Mouse (Mus musculus) adrenal gland, adult 8-10 months (tissue): ENCODE data around the gene Racgap1. TPM values are rescaled to one million over a fixed set of nuclear protein-coding genes. Genes with fewer than 3 reads are reported as not detected.
A peak's percentile ranks its signal among the peaks of the same experiment; 100 is the strongest.

Experiments used
- DNase-seq: peaks from one replicate; pipeline ENCODE4 v3.0.0; 2022
- total RNA-seq, 4 experiments: library from RNA; stranded (reverse); gene quantifications; 2 replicates each; pipeline ENCODE4 v1.2.4; 2022

Gene Racgap1
- total RNA-seq, 4 experiments from 2014 or later = 2.5 to 5.6 (median 4.8) TPM

DNA sequence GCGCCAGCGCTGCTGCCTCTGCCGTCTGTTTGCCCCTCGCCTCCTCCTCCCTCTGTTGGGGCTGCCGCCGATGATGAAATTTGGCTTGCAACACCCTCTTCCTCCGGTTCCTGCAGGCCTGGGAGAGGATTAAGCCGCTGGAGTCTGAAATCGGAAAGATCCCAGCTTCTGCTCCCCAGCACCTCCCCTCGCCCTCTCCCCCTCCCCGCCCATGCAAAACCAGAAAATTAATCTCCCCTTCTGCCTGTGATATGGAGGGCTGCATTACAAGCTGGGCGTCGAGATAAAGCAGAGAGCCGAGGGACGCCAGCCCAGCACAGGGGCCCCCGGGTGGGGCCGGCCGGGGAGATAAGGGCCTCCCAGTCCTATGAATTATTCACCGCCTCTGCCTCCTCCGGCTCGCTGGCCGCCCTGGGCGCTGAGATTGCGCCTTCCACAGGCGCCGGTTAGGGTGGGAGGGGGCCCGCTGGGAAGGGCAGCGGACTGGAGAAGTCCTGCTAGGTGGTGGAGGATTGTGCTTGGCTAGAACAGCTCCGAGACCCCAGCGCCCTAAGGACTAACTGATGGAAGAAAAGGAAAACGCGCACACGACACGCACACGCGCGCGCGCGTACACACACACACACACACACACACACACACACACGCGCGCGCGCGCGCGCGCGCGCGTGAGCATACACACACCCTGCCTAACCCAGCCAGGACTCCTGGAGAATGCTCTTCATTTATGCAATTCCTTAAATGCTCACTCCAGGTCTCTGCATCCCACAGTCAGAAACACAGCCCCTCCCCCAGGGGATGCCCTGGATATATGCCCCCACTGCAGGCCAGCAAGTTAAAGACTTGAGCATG, 13.4 kb upstream of the Racgap1 start:
- DNase-seq = peak; percentile 43

DNA sequence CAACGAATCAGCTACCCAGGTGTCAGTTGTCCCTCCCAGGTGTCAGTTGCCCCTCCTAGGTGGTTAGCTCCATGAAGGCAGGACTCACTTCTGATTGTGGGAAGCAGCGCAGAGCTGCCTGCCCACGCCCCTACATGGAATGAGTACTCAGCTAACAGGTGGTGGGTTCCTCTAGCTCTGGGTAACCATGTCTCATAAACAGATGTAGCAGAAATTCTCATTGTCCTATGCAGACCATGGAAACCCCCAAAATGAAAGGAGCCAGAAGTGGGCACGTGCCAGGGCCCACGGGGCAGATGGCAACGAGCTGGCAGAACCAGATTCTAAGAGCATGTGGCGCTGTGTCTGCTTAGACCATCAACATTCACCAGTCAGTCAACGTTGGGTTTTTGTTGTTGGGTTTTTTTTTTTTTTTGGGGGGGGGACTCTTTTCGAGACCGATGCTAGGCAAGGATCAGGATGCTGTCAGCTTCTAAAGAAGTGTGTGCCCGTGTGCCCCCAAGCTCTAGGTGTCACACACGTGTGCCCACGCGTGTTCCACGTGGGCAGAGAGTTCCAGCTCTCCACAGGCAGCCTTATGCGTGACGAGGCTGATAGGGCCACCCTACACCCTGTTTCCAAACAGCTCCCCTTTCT, 12.6 kb upstream of the Racgap1 start:
- no peak for DNase-seq

DNA sequence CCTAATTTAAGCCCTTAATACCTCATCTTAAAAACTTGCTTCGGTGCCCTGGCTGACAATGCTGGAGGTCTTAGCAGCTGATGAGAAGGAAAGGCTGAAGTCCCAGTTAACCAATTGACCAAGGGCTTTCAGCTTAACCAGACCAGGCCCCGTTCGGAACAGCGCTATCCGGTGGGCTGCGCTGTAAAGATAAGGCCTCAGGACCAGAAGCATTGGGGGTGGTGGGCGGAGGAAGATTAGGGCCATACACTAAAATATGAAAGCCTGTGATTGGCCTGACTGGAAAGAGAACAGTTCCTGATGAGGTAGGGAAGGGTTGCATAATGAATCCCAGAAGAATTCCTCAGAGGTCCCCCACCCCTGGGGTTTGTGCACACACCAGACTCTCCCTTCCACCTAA, 10.9 kb upstream of the Racgap1 start:
- DNase-seq = no peak

DNA sequence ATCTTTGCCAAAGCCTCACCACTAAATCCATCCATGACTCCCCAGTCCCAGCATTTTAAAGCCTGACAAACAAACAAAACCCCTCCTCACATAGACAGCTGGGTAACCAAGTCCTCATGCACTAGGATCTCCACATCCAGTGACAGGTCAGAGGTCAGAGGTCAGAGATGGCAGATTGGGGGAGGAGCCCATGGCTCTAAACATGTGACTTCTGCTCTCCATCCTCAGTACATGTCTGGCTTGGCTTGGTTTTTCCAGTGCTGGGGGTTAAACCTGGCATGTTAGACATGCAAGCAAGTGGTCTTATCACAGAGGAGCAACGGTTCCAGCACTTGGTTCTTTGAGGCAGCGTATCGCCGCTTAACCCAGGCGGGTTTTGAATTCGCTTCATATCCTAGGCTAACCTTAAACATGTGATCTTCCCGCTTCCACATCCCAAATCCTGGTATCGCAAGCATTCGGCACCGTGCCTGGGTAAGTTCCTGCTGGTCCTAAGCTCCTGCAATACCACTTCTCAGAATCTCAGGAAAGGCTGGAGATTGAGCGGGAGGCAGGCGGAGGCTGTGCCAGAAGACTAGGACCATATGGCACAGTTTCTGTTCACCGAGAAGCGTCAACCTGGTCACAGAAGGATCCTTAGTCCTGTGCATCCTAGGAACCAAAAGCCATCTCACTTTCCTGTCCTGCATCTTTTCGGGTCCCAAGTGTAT, 9.8 kb upstream of the Racgap1 start:
- DNase-seq = no peak

DNA sequence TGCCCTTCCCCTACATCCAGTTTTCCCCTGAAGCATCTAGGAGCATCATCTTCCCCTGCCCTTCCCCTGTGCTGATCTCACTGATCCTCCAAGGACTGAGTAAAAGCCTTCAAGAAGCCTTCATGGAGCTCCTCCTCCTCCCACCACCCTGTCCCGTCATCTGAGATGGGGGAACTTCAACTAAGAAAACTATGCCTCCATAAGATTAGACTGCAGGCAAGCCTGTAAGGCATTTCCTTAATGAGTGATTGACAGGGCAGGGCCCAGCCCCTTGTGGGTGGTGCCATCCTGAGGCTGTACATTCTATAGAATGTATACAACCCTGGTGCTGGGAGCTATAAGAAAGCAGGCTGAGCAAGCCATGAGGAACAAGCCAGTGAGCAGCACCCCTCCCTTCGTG, 7.0 kb upstream of the Racgap1 start:
- DNase-seq = no peak

DNA sequence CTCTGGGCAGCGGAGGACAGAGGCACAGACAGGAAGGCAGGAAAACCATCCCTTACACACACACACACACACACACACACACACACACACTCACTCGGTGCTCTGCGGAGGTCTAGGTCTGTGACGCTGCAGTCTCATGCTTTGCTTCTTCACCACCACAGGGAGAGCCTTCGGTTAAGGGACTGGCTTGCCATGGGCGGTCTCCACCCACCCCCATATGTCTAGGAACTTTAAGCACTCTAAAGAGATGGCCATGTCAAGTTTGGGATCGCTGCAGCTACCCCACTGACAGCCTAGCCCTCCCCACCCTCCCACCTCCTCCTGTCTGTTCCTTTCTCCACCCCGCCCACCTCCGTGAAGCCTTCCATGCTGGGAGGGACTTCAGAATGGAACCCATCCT, 4.5 kb upstream of the Racgap1 start:
- no peak for DNase-seq

DNA sequence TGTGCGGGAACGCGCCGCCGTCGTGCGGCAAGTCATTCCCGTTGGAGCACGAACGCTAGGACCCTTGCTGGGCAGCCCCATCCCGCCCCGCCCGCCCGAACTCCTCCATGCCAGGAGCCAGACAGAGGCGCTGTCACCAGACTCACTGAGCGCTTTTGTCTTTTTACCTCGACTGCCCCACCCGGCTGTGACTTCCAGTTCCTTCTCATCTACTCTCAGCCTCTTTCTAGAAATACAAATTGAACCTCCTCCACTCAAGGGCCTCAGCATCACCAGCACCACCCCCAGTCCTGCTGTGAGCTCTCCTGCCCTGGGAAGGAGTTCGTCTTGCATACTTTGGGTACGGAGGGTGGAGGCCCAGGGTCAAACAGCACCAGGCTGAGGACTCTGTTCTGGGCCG, 2.4 kb upstream of the Racgap1 start:
- DNase-seq = no peak

DNA sequence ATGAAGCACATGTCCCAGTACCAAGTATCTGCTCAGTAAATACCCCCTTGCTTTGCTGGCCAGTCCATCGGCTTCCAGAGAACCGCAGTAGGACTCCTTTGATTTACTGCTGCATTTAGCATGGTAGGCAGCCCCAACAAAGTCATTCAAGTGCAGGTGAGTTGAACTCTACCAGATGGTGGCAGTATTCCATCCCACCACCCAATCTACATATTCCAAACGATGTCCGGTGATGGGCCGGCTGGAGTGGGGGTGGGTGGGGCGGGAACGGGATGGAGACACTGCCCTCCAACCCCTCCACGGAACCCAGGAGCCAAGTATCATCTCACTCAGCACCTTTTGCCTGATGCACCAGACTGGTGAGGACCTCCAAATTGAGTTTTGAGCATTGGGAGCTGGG, 1.8 kb upstream of the Racgap1 start:
- DNase-seq = no peak

DNA sequence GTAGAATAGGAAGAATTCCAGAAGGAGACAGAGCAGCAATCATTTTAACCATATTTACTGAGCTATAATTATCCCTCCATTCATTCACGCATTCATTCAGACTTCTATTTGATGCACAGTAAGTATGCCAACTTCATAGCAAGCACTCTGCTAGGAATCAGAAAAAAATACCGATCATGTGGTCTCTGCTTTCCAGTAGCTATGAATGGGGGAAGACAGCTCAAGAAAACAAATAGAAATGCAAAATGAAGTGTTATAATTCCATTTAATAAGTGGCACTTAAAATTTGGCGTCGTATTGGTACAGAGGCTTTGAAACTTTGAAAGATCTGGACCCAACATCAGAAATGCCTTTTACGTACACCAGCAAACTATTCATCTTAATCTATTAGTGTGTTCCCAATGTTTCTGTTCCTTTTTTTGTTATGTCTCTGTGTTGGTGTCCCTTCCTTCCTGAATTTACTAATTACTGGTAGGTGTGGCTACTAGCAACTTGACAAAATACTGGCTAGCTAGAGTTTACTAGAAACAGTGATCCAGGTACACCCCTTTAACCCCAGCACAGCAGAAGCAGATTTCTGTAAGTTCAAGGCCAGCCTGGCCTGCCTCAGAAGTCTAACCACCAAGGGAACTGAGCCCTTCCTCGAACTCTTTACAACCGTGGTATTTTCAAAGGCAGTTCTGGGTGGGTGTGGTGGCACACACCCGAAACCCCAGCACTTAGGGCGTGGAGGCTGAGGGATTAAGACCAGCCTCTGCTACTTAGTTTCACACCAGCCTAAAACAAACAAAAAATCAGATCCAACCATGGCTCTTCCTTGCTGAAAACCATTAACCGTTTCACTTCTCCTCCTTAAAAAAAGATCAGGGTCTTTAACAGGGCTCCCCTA, 772 bp upstream of the Racgap1 start:
- no peak for DNase-seq

DNA sequence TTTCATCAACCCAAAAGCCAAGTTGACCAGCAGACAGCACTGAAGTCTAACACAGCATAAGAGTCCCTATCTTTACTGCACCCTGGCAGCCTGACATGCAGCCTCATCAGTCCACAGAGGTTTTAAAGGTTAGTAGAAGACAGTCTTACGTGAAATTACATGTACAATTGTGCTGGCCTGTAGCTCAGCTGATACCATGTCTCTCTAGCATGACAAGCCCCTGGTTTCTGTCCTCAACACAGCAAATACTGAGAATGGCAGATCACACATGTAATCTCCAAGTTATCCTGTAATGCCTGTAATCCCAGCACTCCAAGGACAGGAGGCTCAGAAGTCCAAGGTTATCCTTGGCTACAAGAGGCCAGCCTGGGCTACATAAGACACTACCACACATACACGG, 1.2 kb downstream of the Racgap1 start:
- no peak for DNase-seq

DNA sequence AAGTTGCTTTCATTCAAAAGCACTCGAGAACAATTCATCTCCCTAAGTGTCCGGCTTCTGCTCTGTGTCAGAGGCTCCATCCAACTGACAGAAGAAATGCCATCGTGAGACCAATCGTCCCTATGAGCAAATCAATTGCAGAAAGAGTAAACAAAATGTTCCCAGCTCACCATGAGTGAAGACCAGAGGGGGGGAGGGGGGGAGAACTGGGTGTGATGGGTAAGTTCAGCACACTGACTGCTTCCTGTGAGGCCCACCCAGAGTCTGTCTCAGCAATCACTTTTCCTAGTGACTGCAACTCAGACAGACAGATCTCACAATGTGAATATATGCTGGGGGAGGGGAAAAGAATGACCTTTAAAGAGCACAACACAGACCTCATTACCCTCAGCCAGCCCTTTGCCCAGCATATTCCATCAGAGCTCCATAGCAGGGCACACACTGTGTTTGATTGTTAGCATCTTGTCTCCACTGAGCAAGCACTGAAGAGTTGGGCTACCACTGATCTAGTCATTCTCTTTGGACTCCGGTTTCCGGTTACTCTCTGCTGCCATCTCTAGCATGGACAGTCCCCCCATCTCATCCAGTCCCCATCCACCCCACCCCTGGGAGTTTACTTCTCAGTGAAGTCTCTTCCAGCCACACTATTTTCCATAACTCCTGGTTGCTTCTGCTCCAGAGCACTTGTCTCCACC, 2.2 kb downstream of the Racgap1 start:
- DNase-seq = no peak

DNA sequence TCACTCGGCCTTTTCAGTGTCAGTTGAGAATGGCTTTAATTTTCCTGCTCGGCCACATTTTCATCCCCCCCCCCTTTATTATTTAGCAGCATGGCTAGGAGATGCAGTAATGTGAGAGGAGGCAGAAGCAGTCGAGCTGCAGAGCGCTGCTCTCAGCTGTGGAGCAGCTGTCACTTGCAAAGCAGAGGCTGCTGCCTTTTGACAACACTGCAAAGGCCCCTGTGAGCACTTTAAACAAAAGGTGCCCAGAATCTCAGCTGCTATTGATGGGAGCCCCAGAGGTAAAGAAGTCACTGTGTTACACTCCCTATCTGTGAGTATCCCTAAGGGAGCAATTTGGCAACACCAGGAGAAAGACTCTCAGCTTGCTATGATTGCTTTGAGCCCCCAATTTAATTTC, 3.1 kb downstream of the Racgap1 start:
- DNase-seq = no peak

DNA sequence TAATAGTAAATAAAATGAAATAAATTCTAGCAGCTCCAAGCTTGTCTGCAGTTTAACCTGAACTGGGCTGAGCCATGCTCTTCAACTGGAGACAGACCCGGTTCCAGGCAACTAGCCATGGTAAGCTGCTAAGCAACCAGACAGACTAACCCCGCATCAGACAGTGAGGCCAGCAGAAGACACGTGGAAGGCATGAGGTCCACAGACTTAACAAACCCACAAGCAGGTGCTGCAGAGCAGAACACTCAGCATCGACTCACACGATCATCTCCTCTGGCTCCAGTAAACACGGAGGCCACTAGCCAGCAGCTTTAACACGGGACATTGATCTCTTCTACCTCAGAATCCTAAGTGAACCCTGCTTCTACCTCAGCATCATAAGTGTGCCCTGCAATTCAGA, 6.7 kb downstream of the Racgap1 start:
- no peak for DNase-seq

DNA sequence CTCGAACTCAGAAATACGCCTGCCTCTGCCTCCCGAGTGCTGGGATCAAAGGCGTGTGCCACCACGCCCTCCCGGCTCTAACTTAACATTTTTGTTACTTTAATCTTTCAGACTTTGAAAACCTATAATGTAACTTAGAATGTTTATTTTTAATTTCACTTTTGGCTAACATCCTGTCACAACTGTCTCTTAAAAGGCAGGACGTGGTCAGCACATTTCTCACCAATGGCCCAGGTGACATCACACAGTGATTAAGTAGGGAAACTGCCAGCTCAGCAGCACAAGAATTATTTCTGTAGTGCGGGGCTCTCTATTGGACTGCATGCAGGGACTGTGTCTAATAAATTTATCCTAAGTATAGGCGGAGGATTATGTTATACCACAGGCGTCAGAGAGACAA, 7.6 kb downstream of the Racgap1 start:
- DNase-seq = no peak

DNA sequence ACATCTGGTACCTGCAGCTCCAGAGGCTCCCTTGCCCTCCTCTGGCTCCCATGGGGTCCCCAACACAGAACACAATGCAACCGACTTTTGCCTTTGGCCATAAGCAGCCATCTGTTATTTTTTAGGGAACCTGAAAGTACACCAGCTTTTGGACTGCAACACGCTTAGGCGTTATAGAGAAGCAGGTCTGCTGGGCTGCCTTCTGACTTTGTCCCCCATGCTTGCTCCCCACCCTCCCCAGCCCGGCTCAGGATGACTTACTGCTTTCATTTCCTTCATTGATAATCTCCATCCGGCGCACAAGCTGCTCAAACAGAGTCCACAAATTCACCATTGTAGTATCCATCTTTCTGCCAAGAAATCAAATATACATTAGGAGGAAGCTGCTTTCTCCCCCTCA, 8.8 kb downstream of the Racgap1 start:
- no peak for DNase-seq

DNA sequence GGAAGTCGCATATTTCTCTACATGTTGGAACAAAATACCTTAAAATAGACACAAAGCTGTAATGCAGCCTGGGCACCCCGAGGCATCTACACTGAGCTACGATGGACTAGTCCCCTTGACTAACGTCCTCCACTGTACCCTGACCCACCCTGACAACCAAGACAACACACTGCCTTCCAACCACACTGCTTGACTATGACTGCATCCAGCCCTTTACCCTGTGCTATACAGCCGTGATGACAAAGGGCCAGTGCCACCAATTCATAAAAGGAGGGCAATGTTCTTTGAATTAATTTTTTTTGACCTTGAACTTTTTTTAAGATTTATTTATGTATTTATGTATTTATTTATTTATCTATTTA, 13.4 kb downstream of the Racgap1 start:
- no peak for DNase-seq

DNA sequence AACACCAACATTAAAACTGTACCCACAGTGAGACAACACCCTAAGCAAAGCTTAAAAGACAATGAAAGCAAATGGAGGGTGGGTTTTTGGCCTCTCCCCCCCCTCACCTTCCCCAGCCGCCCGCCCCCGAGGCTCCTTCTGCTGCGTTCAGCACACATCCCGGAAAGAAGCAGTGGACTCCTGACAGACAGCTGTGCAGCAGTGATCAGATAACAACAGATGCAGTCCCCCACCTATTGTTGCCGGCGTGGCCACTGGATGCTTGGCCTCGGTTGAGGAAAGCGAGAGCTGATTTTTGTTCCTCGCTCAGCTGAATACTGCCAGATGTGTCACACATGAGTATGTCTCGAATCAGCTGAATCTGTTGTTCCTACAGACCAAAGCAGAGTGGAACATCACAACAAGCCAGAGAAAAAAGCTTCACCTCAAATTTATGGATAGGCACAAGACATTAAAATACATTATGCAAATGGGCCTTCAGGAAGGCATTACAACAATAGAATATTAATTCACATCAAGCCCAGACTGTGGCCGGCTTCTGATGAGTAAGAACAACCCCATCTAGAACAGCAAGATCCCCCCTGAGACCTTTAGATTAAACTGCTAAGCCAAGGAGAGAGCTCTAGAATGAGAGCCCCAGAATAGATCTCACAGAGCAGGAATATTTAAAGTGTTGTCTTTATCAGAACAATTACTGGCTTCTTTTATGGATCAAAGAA, 13.9 kb downstream of the Racgap1 start:
- DNase-seq = no peak

DNA sequence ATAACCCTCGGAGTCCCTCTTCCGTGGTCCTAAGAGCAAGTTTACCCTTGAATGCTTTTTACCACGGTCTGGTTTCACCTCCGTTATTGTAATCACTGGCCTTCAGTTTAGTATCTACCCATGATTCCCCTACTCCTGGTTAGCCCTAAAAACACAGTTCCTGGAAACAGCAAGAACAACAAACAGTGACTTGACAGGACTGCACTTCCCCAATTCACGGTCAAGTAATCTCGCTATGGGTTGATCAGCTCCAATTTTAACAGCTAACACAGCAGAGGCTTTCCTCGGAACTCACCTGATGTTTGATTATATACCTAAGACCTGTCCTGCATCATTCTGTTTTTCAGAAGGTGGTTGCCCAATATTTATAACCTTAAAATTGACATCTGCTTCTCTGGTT, 16.8 kb downstream of the Racgap1 start:
- no peak for DNase-seq

DNA sequence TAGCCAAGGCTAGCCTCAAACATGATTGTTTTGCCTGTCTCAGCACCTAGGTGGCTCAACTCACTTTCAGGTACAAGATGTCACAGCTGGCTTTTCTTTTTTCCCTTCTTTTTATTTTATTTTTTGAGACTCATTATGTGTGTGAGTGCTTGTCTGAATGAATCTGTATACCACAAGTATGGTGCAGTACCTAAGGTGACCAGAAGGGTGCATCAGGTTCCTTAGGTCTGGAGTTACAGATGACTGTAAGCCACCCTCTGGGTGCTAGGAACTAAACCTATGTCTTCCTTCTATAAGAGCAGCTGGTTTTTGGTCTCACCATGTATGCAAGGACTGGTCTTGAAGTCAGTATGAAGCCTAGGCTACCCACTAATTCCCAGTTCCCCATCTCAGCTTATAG, 19.8 kb downstream of the Racgap1 start:
- no peak for DNase-seq

DNA sequence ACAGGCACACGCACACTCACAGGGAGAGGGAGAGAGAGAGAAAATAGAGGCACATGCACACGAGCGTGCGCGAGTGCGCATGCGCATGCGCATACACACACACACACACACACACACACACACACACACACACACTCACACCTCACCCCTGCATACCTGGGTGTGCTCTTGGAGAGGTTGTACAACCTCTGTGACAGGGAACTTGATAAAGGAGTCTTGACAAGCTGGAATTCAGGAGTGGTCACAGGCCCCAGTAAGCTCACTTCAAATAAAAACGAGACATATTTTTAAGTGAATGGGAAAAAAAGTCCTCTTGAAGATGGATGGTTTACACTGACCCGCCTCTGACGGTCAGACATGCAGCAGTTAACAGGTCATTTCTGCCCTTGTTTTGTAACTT, 29.4 kb downstream of the Racgap1 start:
- DNase-seq = no peak

DNA sequence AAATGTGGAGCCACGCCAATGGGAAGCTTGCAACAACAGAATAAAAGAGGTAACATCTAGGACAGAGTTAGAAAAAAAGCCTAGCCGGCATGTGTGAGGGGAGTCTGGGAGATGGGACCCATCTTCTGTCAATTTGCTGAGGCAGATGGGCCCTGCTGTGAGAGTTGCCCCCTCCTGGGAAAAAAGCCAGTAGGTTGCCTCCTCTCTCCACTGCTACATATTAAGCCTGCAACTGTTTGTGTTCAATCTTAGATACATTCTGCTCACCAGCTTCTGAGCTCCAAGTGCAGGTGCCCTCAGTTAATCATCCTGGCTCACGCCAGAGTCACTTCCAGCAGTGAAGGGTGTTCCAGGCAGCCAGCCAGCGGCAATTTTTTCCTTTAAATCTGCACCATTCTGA, 31.6 kb downstream of the Racgap1 start:
- DNase-seq = no peak
